Mouse (Mus musculus) common myeloid progenitor, adult 5-6 weeks (primary cell): ENCODE measurements around the gene 2310011J03Rik. TPM values are rescaled to one million over a fixed set of nuclear protein-coding genes. Genes with fewer than 3 reads are reported as not detected.

Experiments used
- ATAC-seq: replicated peaks from 2 replicates; pipeline ENCODE4 v1.8.0; 2016; ENCODE audit warnings: low read depth, mild to moderate bottlenecking, moderate TSS enrichment, inconsistent platforms; ENCODE audit not compliant: poor library complexity, severe bottlenecking
- total RNA-seq: library from RNA; stranded (forward); fragments of 200-1000, 187-1606 nt; gene quantifications from 2 replicates; pipeline ENCODE4 v1.2.3, GENCODE M21; 2017

The 2310011J03Rik gene
- total RNA-seq, 1 experiment from 2014 or later, result 15.8 TPM

- ATAC-seq, result peak; percentile 60
These were observed 24.5 kb downstream of the 2310011J03Rik start, which contains the start of gene Apc2 for GRCm38 (mm10) chr10:80295618-80296425. Gene Apc2, plus strand, starts transcription at chr10:80295977.

- ATAC-seq, result no peak
These were observed 25.5 kb downstream of the 2310011J03Rik start for GRCm38 (mm10) chr10:80294788-80295303.

- ATAC-seq, result no peak
These were observed 26.0 kb downstream of the 2310011J03Rik start for GRCm38 (mm10) chr10:80294311-80294710.

- no peak for ATAC-seq
These were observed 27.0 kb downstream of the 2310011J03Rik start for GRCm38 (mm10) chr10:80293325-80293724.

- ATAC-seq, result peak; percentile 88
These were observed 27.8 kb downstream of the 2310011J03Rik start, which contains the start of gene Rps15 for GRCm38 (mm10) chr10:80292251-80293146. Gene Rps15, plus strand, starts transcription at chr10:80292453.

- no peak for ATAC-seq
These were observed 31.7 kb downstream of the 2310011J03Rik start for GRCm38 (mm10) chr10:80288657-80289056.

GRCm38 (mm10) chr10:80288097-80288496 lies 32.2 kb downstream of the 2310011J03Rik start:
- no peak for ATAC-seq

- ATAC-seq, result no peak
These were observed 34.9 kb downstream of the 2310011J03Rik start for GRCm38 (mm10) chr10:80285222-80286070.

GRCm38 (mm10) chr10:80282481-80283441 lies 37.6 kb downstream of the 2310011J03Rik start:
- ATAC-seq, result no peak

GRCm38 (mm10) chr10:80281921-80282371 lies 38.4 kb downstream of the 2310011J03Rik start:
- peak; percentile 36 for ATAC-seq

GRCm38 (mm10) chr10:80281304-80281703 lies 39.0 kb downstream of the 2310011J03Rik start:
- no peak for ATAC-seq

- ATAC-seq, result no peak
These were observed 41.1 kb downstream of the 2310011J03Rik start for GRCm38 (mm10) chr10:80279273-80279672.

- no peak for ATAC-seq
These were observed 41.9 kb downstream of the 2310011J03Rik start for GRCm38 (mm10) chr10:80278390-80278789.

- ATAC-seq, result no peak
These were observed 44.1 kb downstream of the 2310011J03Rik start for GRCm38 (mm10) chr10:80276238-80276637.

- no peak for ATAC-seq
These were observed 46.5 kb downstream of the 2310011J03Rik start for GRCm38 (mm10) chr10:80273847-80274246.

- ATAC-seq, result no peak
These were observed 48.3 kb downstream of the 2310011J03Rik start for GRCm38 (mm10) chr10:80271870-80272585.

- peak; percentile 46 for ATAC-seq
These were observed 49.0 kb downstream of the 2310011J03Rik start for GRCm38 (mm10) chr10:80271186-80271843.
